Comparison of ENCODE assay signal across 13 mouse cellular contexts in the genomic region with DNA sequence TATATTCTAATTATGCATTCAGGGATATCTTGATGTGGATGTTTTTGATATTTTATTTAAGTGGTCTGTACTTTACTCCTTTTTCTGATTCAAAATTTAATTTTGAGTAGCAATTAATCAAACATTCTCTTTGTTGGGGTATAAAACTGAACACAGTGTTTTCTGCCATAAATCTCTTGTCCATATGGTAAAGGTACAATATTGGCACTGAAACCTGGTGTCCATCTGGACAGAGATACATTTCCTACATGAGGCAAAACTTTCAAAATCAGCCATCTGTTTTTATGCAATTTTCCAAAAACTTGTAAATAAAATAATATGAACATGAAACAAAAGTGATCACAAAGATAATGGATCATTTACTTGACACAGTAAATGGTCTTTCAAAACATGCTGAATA.
"Had no signal": no experiment of that assay in that cellular context is flagged by ENCODE, and none has a peak within 500 bp of the region (broad histone marks: within the 10 kb centered on the region; RNA-seq: fewer than 3 reads in every experiment).

No protein-coding gene starts in this region.

- H3K27ac ChIP-seq: kidney, postnatal 0 days; limb, embryonic 10.5 days; liver, embryonic 15.5 days; midbrain, embryonic 13.5 days; stomach, postnatal 0 days had no signal

- H3K4me2 ChIP-seq: liver, embryonic 11.5 days; liver, embryonic 15.5 days; midbrain, embryonic 13.5 days had no signal

- H3K36me3 ChIP-seq: limb, embryonic 10.5 days; liver, embryonic 15.5 days; midbrain, embryonic 13.5 days had no signal

- DNase-seq: kidney, adult 9 months; kidney, postnatal 4 days; lung, adult 2 months; lung, postnatal 36 days; right cerebral cortex, postnatal 14 days; thymus, postnatal 4 days had no signal

- H3K27me3 ChIP-seq: liver, embryonic 15.5 days; midbrain, embryonic 13.5 days had no signal

- ATAC-seq: lung, postnatal 0 days; midbrain, embryonic 13.5 days had no signal

- H3K9me3 ChIP-seq: limb, embryonic 10.5 days; liver, embryonic 15.5 days; midbrain, embryonic 13.5 days had no signal

- H3K9ac ChIP-seq: liver, embryonic 15.5 days; midbrain, embryonic 13.5 days had no signal

- H3K4me1 ChIP-seq: limb, embryonic 10.5 days; liver, embryonic 15.5 days; midbrain, embryonic 13.5 days had no signal

- H3K4me3 ChIP-seq: limb, embryonic 10.5 days; liver, embryonic 15.5 days; midbrain, embryonic 13.5 days had no signal
